Mouse (Mus musculus) hindbrain, postnatal 0 days (tissue): ENCODE measurements around the gene Angptl6. TPM values are rescaled to one million over a fixed set of nuclear protein-coding genes. Genes with fewer than 3 reads are reported as not detected.
A peak's percentile ranks its signal among the peaks of the same experiment; 100 is the strongest.

Source experiments
- ATAC-seq: fragments of 200-750 bp; cut with Nextera tagmentation; 2 replicates; pipeline ENCODE4 v1.8.0; 2017; ENCODE audit warnings: mild to moderate bottlenecking, moderate TSS enrichment, moderate library complexity
- DNase-seq: peaks from one replicate; pipeline ENCODE4 v3.0.0-alpha.2; 2015; ENCODE audit warnings: low spot score
- H3K27ac ChIP-seq: fragments of 300-500 bp; sonication (generic); 2 replicates; pipeline ENCODE4 v1.5.1; 2014; ENCODE audit warnings: mild to moderate bottlenecking
- H3K27me3 ChIP-seq: fragments of 300-500 bp; sonication (generic); 2 replicates; pipeline ENCODE4 v1.6.1; 2014; ENCODE audit warnings: low read length, mixed read lengths; ENCODE audit not compliant: insufficient read depth
- H3K36me3 ChIP-seq: fragments of 300-500 bp; sonication (generic); 2 replicates; pipeline ENCODE4 v1.6.1; 2014; ENCODE audit warnings: low read length, mixed read lengths; ENCODE audit not compliant: insufficient read depth
- H3K4me1 ChIP-seq: fragments of 300-500 bp; sonication (generic); 2 replicates; pipeline ENCODE4 v1.6.1; 2014; ENCODE audit warnings: antibody characterized with exemption, low read length, mixed read lengths; ENCODE audit not compliant: insufficient read depth
- H3K4me2 ChIP-seq: fragments of 300-500 bp; sonication (generic); 2 replicates; pipeline ENCODE4 v1.6.1; 2014; ENCODE audit warnings: low read depth, mild to moderate bottlenecking, low read length, moderate library complexity, mixed read lengths
- H3K4me3 ChIP-seq: fragments of 300-500 bp; sonication (generic); 2 replicates; pipeline ENCODE4 v1.5.1; 2014; ENCODE audit warnings: low read length
- H3K9ac ChIP-seq: fragments of 300-500 bp; sonication (generic); replicated peaks from 2 replicates; pipeline ENCODE4 v1.6.1; 2014; ENCODE audit warnings: mild to moderate bottlenecking, low read length, moderate library complexity, mixed read lengths
- H3K9me3 ChIP-seq: fragments of 300-500 bp; sonication (generic); 2 replicates; pipeline ENCODE4 v1.6.1; 2016; ENCODE audit warnings: low read length, mixed read lengths
- CTCF ChIP-seq: IDR thresholded peaks from 2 replicates; pipeline ENCODE4 v1.5.1; 2016; ENCODE audit warnings: antibody characterized with exemption, control low read depth, low read depth
- WGBS: fragments of 180-500 bp; shearing (Covaris S2); extraction: QIAGEN DNeasy Blood & Tissue Kit; methylation state at CpG from one replicate; pipeline ENCODE4 v1.1.7; 2014; 5-methylcytosine and 5-hydroxymethylcytosine counted together
- polyA plus RNA-seq: library from polyadenylated mRNA; unstranded; fragments of >200 nt; fragmentation: Nextera tagmentation; extraction: Ambion mirVana; gene quantifications from 2 replicates; pipeline ENCODE4 v1.2.1, GENCODE M21; 2015
- total RNA-seq: library from RNA; depleted of rRNA; stranded (reverse); fragments of >200 nt; gene quantifications from 2 replicates; pipeline ENCODE4 v1.2.3, GENCODE M21; 2014

Angptl6 gene
- total and polyA plus RNA-seq, 2 experiments from 2014 or later = 11.1 to 12.1 TPM

- WGBS = 86% methylated on average over 6 of the region's 6 CpGs
- Histone ChIP-seq H3K27me3 (no peaks in the 10 kb centered on the region), H3K9ac (no peak overlapping the region), H3K4me1 (no peaks in the 10 kb centered on the region), H3K27ac (peak overlapping the region; percentile 96; the same call in 1 of the 2 replicates), H3K9me3 (no peaks in the 10 kb centered on the region), H3K4me3 (no peak overlapping the region), H3K36me3 (peaks cover 25% of the 10 kb centered on the region), H3K4me2 (peak overlapping the region; percentile 65)
- no peak for TF ChIP-seq CTCF
- DNase-seq = no peak
- no peak for ATAC-seq
Observed at GRCm38 (mm10) chr9:20887191-20887590, 7.7 kb upstream of the Angptl6 start.

GRCm38 (mm10) chr9:20886563-20886962, 7.0 kb upstream of the Angptl6 start:
- DNase-seq = no peak
- H3K36me3 ChIP-seq = peaks cover 24% of the 10 kb centered on the region
- no peak overlapping the region for H3K4me3 ChIP-seq

DNA sequence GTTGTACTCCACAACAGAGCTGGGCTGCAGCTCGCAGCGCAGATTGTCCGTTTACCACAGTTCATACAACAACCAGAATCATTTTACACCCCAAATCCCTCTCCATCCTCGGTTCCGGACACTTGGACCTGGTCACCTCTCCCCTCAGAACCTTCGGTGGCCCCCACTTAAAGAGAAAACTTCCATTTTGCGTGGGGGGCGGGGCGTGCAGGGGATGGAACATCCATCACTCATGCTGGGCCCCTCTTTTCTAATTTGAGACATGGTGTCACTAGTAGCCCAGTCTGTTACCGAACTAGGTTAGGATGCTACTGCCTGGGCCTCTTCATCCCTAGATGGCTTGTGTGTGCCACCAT, 839 bp downstream of the Angptl6 start:
- Histone ChIP-seq H3K27me3 (no peaks in the 10 kb centered on the region), H3K9me3 (no peaks in the 10 kb centered on the region), H3K4me1 (no peaks in the 10 kb centered on the region), H3K4me2 (peak overlapping the region; percentile 73), H3K27ac (peak overlapping the region; percentile 93), H3K4me3 (peak overlapping the region; percentile 41), H3K9ac (peak overlapping the region; percentile 58), H3K36me3 (0 out of 2 replicates have a peak, but pooled peaks cover 3% of the 10 kb centered on the region)
- ATAC-seq = peak; percentile 4
- TF ChIP-seq CTCF = no peak
- no peak for DNase-seq
- 15% methylated on average over 10 of the region's 10 CpGs for WGBS

More at GRCm38 (mm10) chr9:20886563-20886962, 7.0 kb upstream of the Angptl6 start:
- no peak for TF ChIP-seq CTCF
- Histone ChIP-seq H3K9me3 (no peaks in the 10 kb centered on the region), H3K9ac (no peak overlapping the region), H3K27ac (peak overlapping the region; percentile 96; the same call in 1 of the 2 replicates), H3K27me3 (no peaks in the 10 kb centered on the region), H3K4me1 (no peaks in the 10 kb centered on the region), H3K4me2 (no peak overlapping the region)
- 95% methylated on average over 2 of the region's 2 CpGs for WGBS
- no peak for ATAC-seq

GRCm38 (mm10) chr9:20878041-20878709, 1.4 kb downstream of the Angptl6 start:
- no peaks in the 10 kb centered on the region for H3K27me3 ChIP-seq
- peak overlapping the region; percentile 93 for H3K27ac ChIP-seq
- ATAC-seq = peak; percentile 95

GRCm38 (mm10) chr9:20877118-20878040, 2.1 kb downstream of the Angptl6 start:
- Histone ChIP-seq H3K4me2 (peak overlapping the region; percentile 60), H3K36me3 (0 out of 2 replicates have a peak, but pooled peaks cover 3% of the 10 kb centered on the region), H3K9ac (peak overlapping the region; percentile 19), H3K27ac (peak overlapping the region; percentile 62; the same call in 1 of the 2 replicates), H3K9me3 (no peaks in the 10 kb centered on the region), H3K4me1 (no peaks in the 10 kb centered on the region), H3K4me3 (peak overlapping the region; percentile 41), H3K27me3 (no peaks in the 10 kb centered on the region)
- ATAC-seq (no peak), DNase-seq (no peak)
- WGBS = 35% methylated on average over 14 of the region's 14 CpGs
- TF ChIP-seq CTCF = no peak

More at GRCm38 (mm10) chr9:20878041-20878709, 1.4 kb downstream of the Angptl6 start:
- peak; percentile 100 for DNase-seq
- Histone ChIP-seq H3K9ac (peak overlapping the region; percentile 58), H3K4me3 (peak overlapping the region; percentile 41), H3K4me1 (no peaks in the 10 kb centered on the region), H3K9me3 (no peaks in the 10 kb centered on the region), H3K36me3 (0 out of 2 replicates have a peak, but pooled peaks cover 3% of the 10 kb centered on the region), H3K4me2 (peak overlapping the region; percentile 73)
- peak; percentile 82 for TF ChIP-seq CTCF
- WGBS = under 1% methylated on average over 69 of the region's 69 CpGs

- H3K36me3 ChIP-seq = 0 out of 2 replicates have a peak, but pooled peaks cover 3% of the 10 kb centered on the region
- H3K27me3 ChIP-seq = no peaks in the 10 kb centered on the region
- no peak overlapping the region for H3K4me3 ChIP-seq
- no peaks in the 10 kb centered on the region for H3K9me3 ChIP-seq
- no peaks in the 10 kb centered on the region for H3K4me1 ChIP-seq
- no peak overlapping the region; the same call in 1 of the 2 replicates for H3K4me2 ChIP-seq
- ATAC-seq (no peak), DNase-seq (no peak)
- no peak overlapping the region for H3K27ac ChIP-seq
- no peak overlapping the region for H3K9ac ChIP-seq
- no peak for TF ChIP-seq CTCF
- 67% methylated on average over 9 of the region's 9 CpGs for WGBS
Observed at GRCm38 (mm10) chr9:20876318-20877117, 3.0 kb downstream of the Angptl6 start.
